Mouse (Mus musculus): Measurements from ENCODE around the gene 1700025B11Rik. TPM values are rescaled to one million over a fixed set of nuclear protein-coding genes. Genes with fewer than 3 reads are reported as not detected.

The 1700025B11Rik gene
- polyA plus RNA-seq (2012; ENCODE audit: low replicate concordance), result not detected in 2 replicates

DNA sequence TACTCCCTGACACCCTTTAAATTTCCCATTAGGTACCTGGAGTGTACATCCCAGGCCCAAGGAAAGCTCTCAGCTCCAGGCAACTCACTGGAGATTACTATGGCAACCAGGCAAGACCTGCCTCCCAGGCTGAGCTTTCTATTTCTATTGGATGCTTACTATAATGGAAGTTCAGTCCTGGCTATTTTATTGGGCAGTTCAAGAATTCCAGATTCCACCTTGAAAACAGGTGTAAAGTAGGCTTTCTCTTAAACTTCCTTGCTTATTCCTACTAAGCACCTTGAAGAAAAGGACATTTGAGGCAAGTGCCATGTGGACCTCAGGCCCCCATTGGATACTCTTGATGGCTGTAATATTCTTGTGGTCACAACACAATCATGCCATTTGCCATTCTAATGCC is at the start of gene 1700025B11Rik:
TSS of gene 1700025B11Rik (minus strand) at position 101 of the 400 bp plus-strand sequence.

DNA sequence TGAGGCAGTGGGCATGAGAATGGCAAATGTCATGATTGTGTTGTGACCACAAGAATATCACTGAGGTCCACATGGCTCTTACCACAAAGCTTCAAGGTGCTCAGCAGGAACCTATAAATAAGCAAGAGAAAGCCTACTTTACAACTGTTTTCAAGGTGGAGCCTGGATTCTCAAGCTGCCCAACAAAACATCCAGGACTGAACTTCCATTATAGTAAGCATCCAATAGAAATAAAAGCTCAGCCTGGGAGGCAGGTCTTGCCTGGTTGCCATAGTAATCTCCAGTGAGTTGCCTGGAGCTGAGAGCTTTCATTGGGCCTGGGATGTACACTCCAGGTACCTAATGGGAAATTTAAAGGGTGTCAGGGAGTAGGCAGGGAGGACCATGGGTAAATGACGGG is 37.3 kb upstream of the 1700025B11Rik start, which contains the start of gene Gm36245:
TSS of gene Gm36245 (plus strand) at position 301 of the 400 bp plus-strand sequence.

DNA sequence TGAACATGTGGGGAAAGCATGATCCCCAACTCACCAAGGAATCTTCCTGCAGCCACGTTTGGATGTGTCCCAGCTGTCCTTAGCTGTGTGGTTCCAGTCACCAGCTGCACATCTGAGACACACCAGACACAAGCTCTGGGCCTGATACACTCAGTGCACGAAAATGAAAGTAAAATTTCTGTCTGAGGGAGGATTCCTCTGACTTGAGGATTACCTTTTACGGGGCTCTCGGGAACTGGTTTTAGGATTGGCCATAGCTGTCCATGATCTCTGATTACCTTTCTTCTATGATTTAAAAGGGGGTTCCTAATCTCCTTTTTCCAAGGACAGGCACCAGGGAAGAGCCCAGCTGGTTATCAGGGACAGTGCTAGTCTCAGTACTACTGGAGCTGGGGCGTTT is 34.3 kb upstream of the 1700025B11Rik start, which contains the start of gene Apol10b:
TSS of gene Apol10b (minus strand) at position 165 of the 400 bp plus-strand sequence.

DNA sequence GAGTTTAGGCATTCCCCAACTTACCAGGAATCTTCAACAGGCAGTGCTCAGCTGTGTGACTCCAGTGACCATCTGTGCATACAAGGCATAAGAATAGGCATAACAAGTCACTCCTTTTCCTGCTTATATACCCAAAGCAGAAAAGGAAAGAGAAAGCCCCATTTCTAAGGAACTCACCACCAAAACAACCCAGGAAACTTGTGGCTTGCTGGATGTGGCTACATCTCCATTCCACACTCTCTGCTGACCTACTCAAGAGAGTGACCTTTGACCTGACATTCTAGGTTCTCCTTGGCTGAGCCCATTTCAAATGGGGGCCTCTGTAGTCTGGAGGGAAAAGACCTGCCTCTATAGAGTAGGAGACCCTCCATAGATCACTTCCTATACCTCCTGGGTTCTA is 28.5 kb downstream of the 1700025B11Rik start, which contains the start of gene Apol7c:
TSS of gene Apol7c (minus strand) at position 101 of the 400 bp plus-strand sequence.

Other genes starting within 250 kb of the 1700025B11Rik start
- not detected in 2 replicates for gene Apol7a, start 162.8 kb downstream of the 1700025B11Rik start, polyA plus RNA-seq (2012; ENCODE audit: low replicate concordance)
- gene Apol9a, start 150.8 kb downstream of the 1700025B11Rik start, polyA plus RNA-seq (2012; ENCODE audit: low replicate concordance), result 0.37 TPM in 1 of 2 replicates, not detected in the other
- gene Apol7b, start 114.4 kb downstream of the 1700025B11Rik start, polyA plus RNA-seq (2012; ENCODE audit: low replicate concordance), result 0.07 TPM in 1 of 2 replicates, not detected in the other
- gene Apol10a, start 84.8 kb downstream of the 1700025B11Rik start, polyA plus RNA-seq (2012; ENCODE audit: low replicate concordance), result 0.04 TPM in 1 of 2 replicates, not detected in the other
- not detected in 2 replicates for gene Apol11a, start 53.6 kb downstream of the 1700025B11Rik start, polyA plus RNA-seq (2012; ENCODE audit: low replicate concordance)
- 0.07 TPM in 1 of 2 replicates, not detected in the other for gene Apol7c, start 28.6 kb downstream of the 1700025B11Rik start, polyA plus RNA-seq (2012; ENCODE audit: low replicate concordance)
- 0.05 TPM in 1 of 2 replicates, not detected in the other for gene Apol10b, start 34.2 kb upstream of the 1700025B11Rik start, polyA plus RNA-seq (2012; ENCODE audit: low replicate concordance)
- gene Gm36245, start 37.4 kb upstream of the 1700025B11Rik start, polyA plus RNA-seq (2012; ENCODE audit: low replicate concordance), result not detected in 2 replicates
- 1.6 TPM in 1 of 2 replicates, not detected in the other for gene Apol11b, start 81.4 kb upstream of the 1700025B11Rik start, polyA plus RNA-seq (2012; ENCODE audit: low replicate concordance)
- 0.07 and 0.11 TPM in 2 replicates for gene Apol7e, start 137.0 kb upstream of the 1700025B11Rik start, polyA plus RNA-seq (2012; ENCODE audit: low replicate concordance)
- gene Apol9b, start 167.1 kb upstream of the 1700025B11Rik start, polyA plus RNA-seq (2012; ENCODE audit: low replicate concordance), result 0.28 and 0.31 TPM in 2 replicates
- 6.7 TPM in 1 of 2 replicates, not detected in the other for gene Apol8, start 195.1 kb upstream of the 1700025B11Rik start, polyA plus RNA-seq (2012; ENCODE audit: low replicate concordance)

Measured in hematopoietic multipotent progenitor cell, adult 10-12 weeks (in vitro differentiated cells).